Comparison of ENCODE assay signal across 18 mouse cellular contexts in the genomic region with DNA sequence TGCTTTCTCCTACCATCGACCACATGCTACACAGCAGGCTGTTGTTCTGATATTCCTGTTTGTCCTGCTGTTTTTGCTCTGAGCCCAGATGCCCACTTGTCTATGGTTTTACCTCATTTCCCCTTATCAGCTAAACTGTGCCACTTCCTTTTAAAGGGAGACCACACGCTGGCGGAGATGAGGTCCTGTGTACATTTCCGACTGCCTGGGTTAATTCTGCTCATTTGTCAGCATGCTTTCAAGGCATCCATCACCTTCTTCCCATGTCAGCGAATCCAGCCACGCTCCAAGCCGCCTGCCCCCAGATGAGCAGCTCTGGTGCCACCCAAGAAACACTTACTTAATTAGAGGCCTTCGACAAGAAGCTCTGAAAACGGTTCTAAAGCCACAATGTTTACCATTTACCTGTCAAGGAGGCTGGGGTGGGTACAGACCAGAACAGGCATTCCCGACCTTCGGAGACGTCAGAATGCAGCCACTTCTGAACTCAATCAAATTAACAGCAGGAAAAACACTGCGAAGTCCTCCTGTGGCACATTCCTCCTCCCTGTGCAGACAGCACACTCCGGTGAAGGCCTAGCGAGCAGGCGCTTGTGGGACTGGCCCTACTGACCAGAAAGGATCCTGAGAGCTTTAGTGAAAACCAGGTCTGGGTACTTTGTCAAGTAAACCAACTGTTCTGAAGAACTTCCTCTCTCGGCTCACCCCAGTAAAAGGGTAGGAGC. TPM values are rescaled to one million over a fixed set of nuclear protein-coding genes. Genes with fewer than 3 reads are reported as not detected.
DNase-seq lines count a peak whose midpoint lies in the region; ATAC-seq lines count a peak whose summit lies in the region.
"Had no signal": no experiment of that assay in that cellular context is flagged by ENCODE, and none has a peak within 500 bp of the region (broad histone marks: within the 10 kb centered on the region; RNA-seq: fewer than 3 reads in every experiment).

No protein-coding gene starts in this region.

- H3K36me3 ChIP-seq in heart, embryonic 10.5 days = 0 out of 2 replicates have a peak, but pooled peaks cover 5% of the 10 kb centered on the region
- no peaks in the 10 kb centered on the region for H3K36me3 ChIP-seq in kidney, embryonic 16.5 days (ENCODE audit: insufficient read depth, low read length)
- H3K36me3 ChIP-seq in megakaryocyte, embryonic 14.5 days (replicated peaks; ENCODE audit: low read length) = no peaks in the 10 kb centered on the region
- H3K36me3 ChIP-seq in midbrain, embryonic 13.5 days = peaks cover 3% of the 10 kb centered on the region; the same call in 1 of the 2 replicates
- H3K36me3 ChIP-seq: forebrain, embryonic 12.5 days; liver, embryonic 12.5 days; midbrain, embryonic 12.5 days had no signal

- WGBS in heart, embryonic 10.5 days = 38% methylated on average over 17 of the region's 17 CpGs
- WGBS in kidney, embryonic 16.5 days = 29% methylated on average over 17 of the region's 17 CpGs
- 83% methylated on average over 17 of the region's 17 CpGs for WGBS in midbrain, embryonic 13.5 days

- DNase-seq in heart, embryonic 10.5 days (ENCODE audit: low spot score) = no peak
- DNase-seq in heart, postnatal 10 days = no peak
- no peak for DNase-seq in kidney, adult 8-10 months
- DNase-seq in NIH3T3 (ENCODE audit: low read depth) = peak; percentile 2
- no peak for DNase-seq in right cerebral cortex, postnatal 25 days
- DNase-seq: cerebellum, postnatal 14 days; gastrocnemius, postnatal 36 days; kidney, adult 2 months; left cerebral cortex, postnatal 4 days; lung, postnatal 14 days; thymus, postnatal 4 days had no signal

- peak overlapping the region; percentile 62 for H3K27ac ChIP-seq in heart, embryonic 10.5 days
- H3K27ac ChIP-seq in kidney, embryonic 16.5 days (ENCODE audit: low read length) = peak overlapping the region; percentile 26
- H3K27ac ChIP-seq in midbrain, embryonic 13.5 days = no peak overlapping the region
- H3K27ac ChIP-seq: forebrain, embryonic 12.5 days; hindbrain, postnatal 0 days; liver, embryonic 12.5 days; midbrain, embryonic 12.5 days had no signal

- H3K9me3 ChIP-seq in heart, embryonic 10.5 days = no peaks in the 10 kb centered on the region
- peaks cover 4% of the 10 kb centered on the region; the same call in 1 of the 2 replicates for H3K9me3 ChIP-seq in kidney, embryonic 16.5 days (ENCODE audit: low read length)
- H3K9me3 ChIP-seq in megakaryocyte, embryonic 14.5 days = peaks cover 4% of the 10 kb centered on the region; the same call in 1 of the 2 replicates
- peaks cover 3% of the 10 kb centered on the region; the same call in 1 of the 2 replicates for H3K9me3 ChIP-seq in midbrain, embryonic 13.5 days
- H3K9me3 ChIP-seq: forebrain, embryonic 12.5 days; liver, embryonic 12.5 days had no signal

- intact Hi-C loops in heart, postnatal 10 days (cut with DNase I) = loop anchor here (5.0 to 10.0 kb wide), 2 partner anchors 432 to 565 kb away; a partner anchor contains a TSS

- ATAC-seq in kidney, embryonic 16.5 days (ENCODE audit: low FRiP score, low TSS enrichment) = no peak
- ATAC-seq in midbrain, embryonic 13.5 days = no peak
- ATAC-seq: hindbrain, postnatal 0 days; liver, embryonic 12.5 days had no signal

- H3K4me1 ChIP-seq in heart, embryonic 10.5 days = peaks cover 29% of the 10 kb centered on the region
- peaks cover 20% of the 10 kb centered on the region for H3K4me1 ChIP-seq in kidney, embryonic 16.5 days (ENCODE audit: insufficient read depth, low read length)
- peaks cover 27% of the 10 kb centered on the region for H3K4me1 ChIP-seq in megakaryocyte, embryonic 14.5 days
- peaks cover 7% of the 10 kb centered on the region for H3K4me1 ChIP-seq in midbrain, embryonic 13.5 days (replicated peaks)

- H3K9ac ChIP-seq in kidney, embryonic 16.5 days (replicated peaks; ENCODE audit: low read length) = no peak overlapping the region
- no peak overlapping the region for H3K9ac ChIP-seq in midbrain, embryonic 13.5 days (replicated peaks)
- H3K9ac ChIP-seq: forebrain, embryonic 12.5 days; liver, embryonic 12.5 days; midbrain, embryonic 12.5 days had no signal

- no peak overlapping the region for H3K4me3 ChIP-seq in heart, embryonic 10.5 days
- no peak overlapping the region for H3K4me3 ChIP-seq in kidney, embryonic 16.5 days (ENCODE audit: low read length)
- H3K4me3 ChIP-seq in megakaryocyte, embryonic 14.5 days (replicated peaks) = peak overlapping the region; percentile 62
- no peak overlapping the region for H3K4me3 ChIP-seq in midbrain, embryonic 13.5 days (replicated peaks)
- H3K4me3 ChIP-seq: forebrain, embryonic 12.5 days; liver, embryonic 12.5 days; midbrain, embryonic 12.5 days had no signal

- no peaks in the 10 kb centered on the region for H3K27me3 ChIP-seq in heart, embryonic 10.5 days (ENCODE audit: insufficient read depth, poor library complexity, severe bottlenecking)
- H3K27me3 ChIP-seq in kidney, embryonic 16.5 days (ENCODE audit: insufficient read depth, low read length) = no peaks in the 10 kb centered on the region
- peaks cover 33% of the 10 kb centered on the region for H3K27me3 ChIP-seq in megakaryocyte, embryonic 14.5 days (replicated peaks)
- H3K27me3 ChIP-seq in midbrain, embryonic 13.5 days = no peaks in the 10 kb centered on the region
- H3K27me3 ChIP-seq: forebrain, embryonic 12.5 days; liver, embryonic 12.5 days; midbrain, embryonic 12.5 days had no signal

- H3K4me2 ChIP-seq in kidney, embryonic 16.5 days (replicated peaks; ENCODE audit: low read depth, low read length) = no peak overlapping the region
- H3K4me2 ChIP-seq in midbrain, embryonic 13.5 days (replicated peaks) = no peak overlapping the region
- H3K4me2 ChIP-seq: forebrain, embryonic 12.5 days; liver, embryonic 12.5 days; midbrain, embryonic 12.5 days had no signal

RNA-seq across cellular contexts. Expression of a gene that starts 16.3 kb away (rescaled TPM):
- 9.2 TPM in 2 replicates for polyA plus RNA-seq in heart, embryonic 10.5 days (2016; fragmentation: Nextera tagmentation; extraction: Ambion mirVana)
- 10 to 100 TPM; 15.0 to 16.6 TPM for total RNA-seq in heart, postnatal 10 days (2021)
- polyA plus RNA-seq in kidney, embryonic 16.5 days (2015; fragmentation: Nextera tagmentation; extraction: Ambion mirVana) = 18.8 and 20.0 TPM in 2 replicates
- polyA plus RNA-seq in megakaryocyte, embryonic 14.5 days (2012; ENCODE audit: insufficient read depth, low replicate concordance) = not detected in 2 replicates
- 5.0 and 5.5 TPM in 2 replicates for polyA plus RNA-seq in midbrain, embryonic 13.5 days (2015; fragmentation: Nextera tagmentation; extraction: Ambion mirVana)
